Mouse (Mus musculus) cerebellum, adult 2 months (tissue): Measurements from ENCODE around the gene Tex52.

Source experiments
- CTCF ChIP-seq: fragments of 200-500 bp; IDR thresholded peaks from 2 replicates; pipeline ENCODE4 v1.5.1; 2011; ENCODE audit warnings: low read depth, mild to moderate bottlenecking, control low read depth, low read length, moderate library complexity, borderline replicate concordance; ENCODE audit not compliant: insufficient read depth
- POLR2A ChIP-seq: fragments of 200-500 bp; IDR thresholded peaks from 2 replicates; pipeline ENCODE4 v1.6.1; 2011; ENCODE audit warnings: low read length, control low read depth, borderline replicate concordance; ENCODE audit not compliant: insufficient read depth

GRCm38 (mm10) chr6:128337467-128337866, 37.8 kb upstream of the Tex52 start:
- TF ChIP-seq POLR2A, result no peak
- TF ChIP-seq CTCF, result no peak
